Mouse (Mus musculus) CH12.LX (cell line): Measurements from ENCODE around the gene Psme1.

ENCODE experiments used
- CTCF ChIP-seq, 2 experiments: IDR thresholded peaks in 1 of 2; conservative IDR thresholded peaks in 1 of 2; 2 replicates each; pipeline ENCODE4 v1.5.1; 2011 to 2012; ENCODE audit warnings: low read depth in 2 of 2, low read length in 2 of 2, improper control_type of control experiment in 1 of 2, inconsistent platforms in 1 of 2, mild to moderate bottlenecking in 1 of 2, moderate library complexity in 1 of 2
- MAX ChIP-seq: IDR thresholded peaks from 2 replicates; pipeline ENCODE4 v1.6.1; 2011; ENCODE audit warnings: low read length, improper control_type of control experiment
- NELFE ChIP-seq: IDR thresholded peaks from 2 replicates; pipeline ENCODE4 v1.6.1; 2011; ENCODE audit warnings: low read depth, low read length, improper control_type of control experiment
- POLR2A ChIP-seq: IDR thresholded peaks from 2 replicates; pipeline ENCODE4 v1.6.1; 2011; ENCODE audit warnings: low read depth, mild to moderate bottlenecking, improper control_type of control experiment, low read length
- ZC3H11A ChIP-seq: IDR thresholded peaks from 2 replicates; pipeline ENCODE4 v1.6.1; 2012; ENCODE audit warnings: low read depth, mild to moderate bottlenecking, inconsistent platforms, low read length, improper control_type of control experiment

DNA sequence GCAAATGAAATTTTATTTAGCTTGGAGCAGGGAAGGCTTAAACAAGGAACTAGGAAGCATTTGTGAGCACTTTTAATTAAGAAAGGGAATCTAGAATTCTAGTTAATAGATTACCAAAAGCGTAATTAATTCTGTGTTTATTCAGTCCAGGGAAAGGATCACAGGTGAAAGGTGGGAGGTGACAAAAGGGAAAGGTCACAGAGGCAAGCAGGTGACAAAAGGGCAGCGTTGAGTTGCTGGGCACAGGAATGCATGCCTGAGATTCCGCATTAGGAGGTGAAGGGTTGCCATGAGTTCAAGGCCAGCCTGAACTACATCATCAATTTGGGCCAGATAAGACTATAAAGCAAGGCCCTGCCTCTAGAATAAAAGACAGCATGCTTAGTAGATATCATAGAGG is 10.4 kb upstream of the Psme1 start:
- TF ChIP-seq NELFE (no peak), CTCF (conservative IDR thresholded peaks at IDR 0.05 in 1 of 2, IDR thresholded peaks at IDR 0.05 in 1 of 2; ENCODE audit: low read depth in 2 of 2, low read length in 2 of 2) (no peak), POLR2A (no peak), MAX (no peak), ZC3H11A (no peak)
